Mouse (Mus musculus): Measurements from ENCODE around the gene Tnpo1. TPM values are rescaled to one million over a fixed set of nuclear protein-coding genes. Genes with fewer than 3 reads are reported as not detected.
A peak's percentile ranks its signal among the peaks of the same experiment; 100 is the strongest.

The Tnpo1 gene
- 10 to 100 TPM; 30.7 to 34.4 (median 31.1) TPM for total RNA-seq (2022)

DNA sequence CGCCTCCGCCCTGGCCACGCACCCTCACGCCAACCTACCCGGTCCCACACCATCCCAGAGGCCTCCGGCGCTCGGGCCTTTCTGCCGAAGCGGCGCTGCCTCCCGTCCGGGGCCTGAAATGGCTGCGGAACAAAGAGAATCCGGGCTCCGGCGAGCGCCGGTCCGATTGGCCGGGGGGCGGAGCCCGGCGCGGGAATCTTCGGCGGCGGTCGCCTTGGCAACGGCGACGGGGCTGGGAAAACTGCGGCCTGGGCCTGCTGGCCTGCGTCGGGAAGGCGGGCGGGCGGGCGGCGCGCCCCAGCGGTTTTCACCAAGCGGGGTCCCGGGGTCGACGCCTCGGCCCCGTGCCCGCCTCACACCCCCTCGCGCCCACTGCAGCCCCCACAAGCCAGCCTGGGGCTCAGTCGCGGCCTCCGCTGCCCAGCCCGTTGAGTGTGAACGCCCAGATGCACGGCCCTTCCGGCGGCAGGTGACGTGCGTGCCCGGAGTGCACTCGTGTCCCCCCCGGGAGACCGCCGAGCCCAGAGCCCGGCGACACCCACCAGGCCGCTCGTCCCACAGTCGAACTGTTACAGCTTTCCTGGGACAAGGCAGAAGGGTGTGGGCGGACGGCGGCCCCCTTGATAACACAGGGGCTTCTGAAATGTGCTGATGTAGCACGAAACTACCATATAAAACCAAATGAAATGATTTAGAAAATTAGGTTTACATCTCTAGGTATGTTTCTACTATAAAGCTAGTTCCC is at the start of gene Tnpo1:
Gene Tnpo1, minus strand, starts transcription at position 172 of the 745 bp plus-strand sequence.
- DNase-seq (ENCODE audit: low spot score in 2 of 2): peak; percentile 80 to 88

DNA sequence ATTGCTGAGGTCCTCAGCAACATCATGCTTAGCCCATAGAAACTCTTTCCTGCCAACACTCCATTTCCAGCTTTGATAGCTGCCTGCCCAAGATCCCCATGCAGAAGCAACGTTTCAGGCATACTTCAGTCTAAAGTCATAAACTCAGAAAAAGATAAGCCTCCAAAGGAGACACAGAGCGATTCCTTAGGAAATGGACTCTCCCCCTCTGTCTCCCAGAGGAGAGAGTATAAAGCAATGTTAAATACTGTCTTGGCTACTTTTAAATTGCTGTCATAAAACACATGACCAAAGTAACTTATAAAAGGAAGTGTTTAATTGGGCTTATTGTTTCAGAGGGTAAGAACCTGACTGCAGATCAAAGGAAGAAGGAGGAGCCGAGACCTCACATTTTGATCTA is 45.9 kb upstream of the Tnpo1 start:
- DNase-seq (ENCODE audit: low spot score in 2 of 2): no peak

GRCm38 (mm10) chr13:98971641-98972040 is 45.5 kb upstream of the Tnpo1 start:
- no peak for DNase-seq (ENCODE audit: low spot score in 2 of 2)

DNA sequence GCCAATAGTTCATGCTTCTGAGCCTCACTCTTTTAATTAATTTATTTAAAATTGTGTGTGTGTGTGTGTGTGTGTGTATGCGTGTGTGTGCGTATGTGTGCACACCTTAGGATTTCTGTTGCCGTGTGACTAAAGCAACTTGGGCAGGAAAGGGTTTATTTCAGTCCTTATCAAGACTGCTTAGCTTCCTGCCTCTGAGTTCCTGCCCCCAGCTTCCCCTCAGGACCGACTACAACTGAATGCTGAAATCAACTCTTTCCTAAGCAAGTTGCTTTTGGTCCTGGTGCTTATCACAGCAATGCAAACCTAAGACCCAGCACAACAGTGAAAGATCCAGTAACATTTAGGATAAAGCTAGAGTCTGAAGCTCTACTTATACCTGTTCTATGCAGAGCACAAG is 42.3 kb upstream of the Tnpo1 start:
- DNase-seq (ENCODE audit: low spot score in 2 of 2): no peak

DNA sequence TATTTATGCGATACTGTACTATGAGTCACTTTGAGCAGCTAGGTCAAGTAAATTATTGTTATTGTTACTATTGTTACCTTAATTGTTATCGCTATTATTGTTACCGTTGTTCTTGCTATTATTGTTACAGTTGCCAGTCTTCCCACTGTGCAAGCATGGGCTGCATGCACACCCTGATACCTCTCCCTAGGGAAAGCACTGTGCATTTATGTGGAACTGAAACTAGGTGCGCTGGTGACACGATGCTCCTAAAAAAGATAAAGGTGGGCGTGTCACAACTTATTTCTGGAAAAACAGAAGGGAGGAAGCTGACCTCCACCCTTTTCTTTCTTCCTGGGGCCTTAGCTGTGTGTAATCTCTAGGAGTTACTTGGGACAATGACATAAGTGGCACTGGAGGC is 41.8 kb upstream of the Tnpo1 start:
- no peak for DNase-seq (ENCODE audit: low spot score in 2 of 2)

GRCm38 (mm10) chr13:98966583-98966982 is 40.4 kb upstream of the Tnpo1 start:
- no peak for DNase-seq (ENCODE audit: low spot score in 2 of 2)

- no peak for DNase-seq (ENCODE audit: low spot score in 2 of 2)
These were observed 37.4 kb upstream of the Tnpo1 start for GRCm38 (mm10) chr13:98963612-98964011.

DNA sequence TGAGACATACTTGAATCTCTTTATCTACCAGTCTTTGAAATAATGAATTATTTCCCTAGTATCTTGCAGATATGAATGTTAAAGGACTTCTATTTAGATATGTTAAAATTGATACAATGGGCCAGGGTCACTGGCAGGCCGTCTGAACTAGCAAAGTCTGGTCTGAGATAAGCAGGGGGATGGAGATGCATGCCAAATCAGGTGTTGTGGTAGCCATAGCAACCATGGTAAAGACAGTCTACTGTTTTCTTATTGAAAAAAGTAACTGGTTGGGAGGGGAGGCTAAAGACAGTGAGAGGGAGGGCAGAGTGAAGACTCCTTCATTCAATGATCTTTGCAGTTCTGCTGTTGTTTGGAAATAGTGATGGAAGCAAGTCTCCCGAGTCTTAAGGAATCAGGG is 32.0 kb upstream of the Tnpo1 start:
- no peak for DNase-seq (ENCODE audit: low spot score in 2 of 2)

- DNase-seq (ENCODE audit: low spot score in 2 of 2): no peak
These were observed 30.0 kb upstream of the Tnpo1 start for GRCm38 (mm10) chr13:98956209-98956608.

- DNase-seq (ENCODE audit: low spot score in 2 of 2): no peak
These were observed 29.5 kb upstream of the Tnpo1 start for GRCm38 (mm10) chr13:98955676-98956075.

GRCm38 (mm10) chr13:98955226-98955625 is 29.0 kb upstream of the Tnpo1 start:
- no peak for DNase-seq (ENCODE audit: low spot score in 2 of 2)

GRCm38 (mm10) chr13:98953830-98954229 is 27.6 kb upstream of the Tnpo1 start:
- DNase-seq (ENCODE audit: low spot score in 2 of 2): no peak

DNA sequence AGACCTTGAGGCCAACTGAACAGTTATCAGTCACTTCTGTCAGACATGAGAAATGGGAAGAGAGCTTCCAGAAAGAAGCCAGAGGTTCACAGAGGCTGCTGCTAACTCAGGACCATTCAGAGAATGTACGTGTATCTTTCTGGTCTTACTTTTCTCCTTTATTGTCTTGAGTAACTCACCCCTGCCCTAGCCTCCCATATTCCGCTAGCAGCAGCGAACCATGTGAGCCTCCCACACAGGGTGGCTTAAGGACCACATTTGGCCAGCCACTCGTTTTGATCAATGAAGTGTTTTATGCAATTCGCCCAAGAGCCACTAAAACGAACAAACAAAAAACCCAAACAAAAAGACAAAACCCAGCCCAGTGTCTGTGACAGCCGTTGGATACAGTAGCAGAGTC is 25.8 kb upstream of the Tnpo1 start:
- DNase-seq (ENCODE audit: low spot score in 2 of 2): no peak

GRCm38 (mm10) chr13:98948146-98948545 is 22.0 kb upstream of the Tnpo1 start:
- DNase-seq (ENCODE audit: low spot score in 2 of 2): no peak

DNA sequence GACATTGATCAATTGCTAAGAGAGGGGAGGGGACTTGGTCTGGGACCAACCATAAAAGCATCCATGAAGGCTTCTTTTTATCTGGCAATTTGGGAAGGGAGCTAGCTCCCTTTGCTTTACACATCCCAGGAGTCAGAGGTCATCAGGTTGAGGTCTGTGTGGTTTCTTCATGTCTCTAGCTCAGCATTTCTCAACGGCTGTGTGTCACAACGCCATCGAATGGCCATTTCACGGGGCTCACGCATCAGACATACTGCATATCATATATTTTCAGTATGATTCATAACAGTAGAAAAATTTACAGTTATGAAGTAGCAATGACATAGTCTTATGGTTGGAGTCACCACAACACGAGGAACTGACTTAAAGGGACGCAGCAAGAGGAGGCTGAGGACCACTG is 20.2 kb upstream of the Tnpo1 start:
- no peak for DNase-seq (ENCODE audit: low spot score in 2 of 2)

DNA sequence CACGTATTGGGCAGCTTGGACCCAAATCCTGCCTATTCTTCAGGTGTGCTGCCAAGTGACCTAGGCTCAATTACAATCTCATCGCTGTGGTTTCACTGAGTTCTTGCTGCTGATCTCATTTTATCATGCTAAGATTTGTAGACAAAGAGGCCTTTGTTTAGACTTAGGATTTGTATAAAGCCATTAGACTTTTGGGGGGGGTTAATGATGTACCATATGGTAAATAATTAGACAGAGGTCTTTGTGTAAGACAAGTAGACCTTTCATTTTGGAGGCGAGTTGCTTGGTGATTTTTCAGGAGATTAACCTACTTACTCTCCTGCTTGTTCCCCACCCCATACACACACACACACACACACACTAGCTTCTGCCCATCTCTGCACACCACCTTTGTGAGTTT is 19.7 kb upstream of the Tnpo1 start:
- DNase-seq (ENCODE audit: low spot score in 2 of 2): no peak

GRCm38 (mm10) chr13:98945381-98945780 is 19.2 kb upstream of the Tnpo1 start:
- DNase-seq (ENCODE audit: low spot score in 2 of 2): no peak

GRCm38 (mm10) chr13:98944620-98945081 is 18.5 kb upstream of the Tnpo1 start:
- no peak for DNase-seq (ENCODE audit: low spot score in 2 of 2)

GRCm38 (mm10) chr13:98942360-98942759 is 16.2 kb upstream of the Tnpo1 start:
- DNase-seq (ENCODE audit: low spot score in 2 of 2): no peak

GRCm38 (mm10) chr13:98941829-98942343 is 15.7 kb upstream of the Tnpo1 start:
- DNase-seq (ENCODE audit: low spot score in 2 of 2): no peak

- DNase-seq (ENCODE audit: low spot score in 2 of 2): no peak
These were observed 10.9 kb upstream of the Tnpo1 start for GRCm38 (mm10) chr13:98937108-98937507.

DNA sequence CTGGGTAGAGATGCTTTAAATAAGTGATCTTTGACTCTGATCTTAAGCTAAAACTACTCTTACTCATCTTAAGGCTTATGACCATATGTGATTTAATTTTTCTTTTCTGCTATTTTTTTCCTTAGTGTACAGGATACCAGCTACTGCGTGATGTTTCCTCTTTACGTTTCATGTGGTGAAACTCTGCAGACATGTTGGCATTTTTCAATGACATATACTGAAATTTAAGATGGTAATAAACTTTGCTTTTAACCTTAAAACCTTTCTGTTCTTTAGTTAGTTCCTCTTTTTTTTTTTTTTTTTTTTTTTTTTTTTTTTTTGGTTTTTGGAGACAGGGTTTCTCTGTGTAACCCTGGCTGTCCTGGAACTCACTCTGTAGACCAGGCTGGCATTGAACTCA is 2.7 kb upstream of the Tnpo1 start:
- DNase-seq (ENCODE audit: low spot score in 2 of 2): no peak

- no peak for DNase-seq (ENCODE audit: low spot score in 2 of 2)
These were observed 716 bp upstream of the Tnpo1 start for GRCm38 (mm10) chr13:98926958-98927242.

Data from gastrocnemius, adult 8-10 months (tissue).